ENCODE assay signal across 23 mouse cellular contexts in the genomic region with DNA sequence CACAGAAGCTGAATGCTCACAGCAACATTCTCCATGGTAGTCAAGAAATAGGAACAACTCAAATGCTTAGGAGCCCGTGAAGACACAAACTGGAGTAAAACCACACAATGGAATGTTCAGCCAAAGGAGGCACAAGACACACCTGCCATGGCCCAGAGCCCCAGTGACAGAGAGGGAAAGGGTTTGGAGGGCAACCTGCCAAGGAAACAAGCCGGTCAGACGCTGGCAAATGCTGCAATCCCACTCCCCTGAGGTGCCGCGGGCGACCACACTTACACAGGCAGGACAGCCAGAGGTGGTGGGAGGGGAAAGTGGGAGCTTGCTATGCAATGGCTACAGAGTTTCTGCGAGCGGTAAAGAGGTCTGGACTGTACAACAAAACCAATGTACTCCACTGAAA.
"Had no signal": no experiment of that assay in that cellular context is flagged by ENCODE, and none has a peak within 500 bp of the region (broad histone marks: within the 10 kb centered on the region; RNA-seq: fewer than 3 reads in every experiment).

No protein-coding gene starts in this region.

- H3K4me2 ChIP-seq: hindbrain, embryonic 13.5 days; hindbrain, embryonic 15.5 days; kidney, embryonic 15.5 days; limb, embryonic 13.5 days; limb, embryonic 15.5 days; liver, embryonic 12.5 days had no signal

- ATAC-seq: hindbrain, postnatal 0 days; intestine, embryonic 16.5 days; liver, embryonic 12.5 days had no signal

- H3K9me3 ChIP-seq: heart, embryonic 10.5 days; hindbrain, embryonic 13.5 days; hindbrain, embryonic 15.5 days; kidney, embryonic 15.5 days; limb, embryonic 13.5 days; limb, embryonic 15.5 days; liver, embryonic 12.5 days had no signal

- H3K4me3 ChIP-seq: heart, embryonic 10.5 days; hindbrain, embryonic 13.5 days; hindbrain, embryonic 15.5 days; kidney, embryonic 15.5 days; limb, embryonic 13.5 days; limb, embryonic 15.5 days; liver, embryonic 12.5 days had no signal

- H3K36me3 ChIP-seq: liver, embryonic 12.5 days had no signal

- H3K27ac ChIP-seq: heart, embryonic 10.5 days; hindbrain, embryonic 13.5 days; hindbrain, embryonic 15.5 days; hindbrain, postnatal 0 days; kidney, embryonic 15.5 days; kidney, postnatal 0 days; limb, embryonic 13.5 days; limb, embryonic 15.5 days; liver, embryonic 12.5 days; liver, embryonic 14.5 days had no signal

- H3K27me3 ChIP-seq: hindbrain, embryonic 13.5 days; hindbrain, embryonic 15.5 days; kidney, embryonic 15.5 days; limb, embryonic 13.5 days; limb, embryonic 15.5 days had no signal

- DNase-seq: gastrocnemius, postnatal 14 days; gastrocnemius, postnatal 36 days; heart, adult 18-20 months; heart, postnatal 10 days; heart, postnatal 36 days; kidney, adult 11 months; kidney, adult 2 months; kidney, adult 9 months; kidney, postnatal 14 days; kidney, postnatal 36 days; layer of hippocampus, adult 9-11 months; layer of hippocampus, postnatal 36 days had no signal

- H3K9ac ChIP-seq: hindbrain, embryonic 13.5 days; hindbrain, embryonic 15.5 days; kidney, embryonic 15.5 days; limb, embryonic 13.5 days; limb, embryonic 15.5 days; liver, embryonic 12.5 days; liver, embryonic 14.5 days had no signal
